Mouse (Mus musculus) activated CD4-positive, CD25-positive, alpha-beta regulatory T cell, adult 9 weeks (primary cell): ENCODE data around the gene Vps13d. TPM values are rescaled to one million over a fixed set of nuclear protein-coding genes. Genes with fewer than 3 reads are reported as not detected.

ENCODE experiments used
- polyA plus RNA-seq: library from polyadenylated mRNA; unstranded; fragments of 100-300 nt; shearing (Covaris generic); gene quantifications from one replicate; pipeline ENCODE4 v1.2.1, GENCODE M21; 2017

Vps13d gene
- polyA plus RNA-seq: 5.8 TPM

GRCm38 (mm10) chr4:145194559-145195162 is at the start of gene Vps13d:
Gene Vps13d, minus strand, starts transcription at chr4:145195005.

Other genes starting within 250 kb of the Vps13d start
- 431 TPM for gene Tnfrsf1b, start 51.9 kb upstream of the Vps13d start, polyA plus RNA-seq
- 13.8 TPM for gene Tnfrsf8, start 120.2 kb upstream of the Vps13d start, polyA plus RNA-seq